In genomic region chr11:75907406-75907805, GRCm38 (mm10) we compare ENCODE assay signal across 13 mouse cellular contexts.
"Had no signal": no experiment of that assay in that cellular context is flagged by ENCODE, and none has a peak within 500 bp of the region (broad histone marks: within the 10 kb centered on the region; RNA-seq: fewer than 3 reads in every experiment).

No protein-coding gene starts in this region.

- H3K27me3 ChIP-seq: intestine, embryonic 15.5 days; midbrain, embryonic 15.5 days; neural tube, embryonic 13.5 days had no signal

- H3K9ac ChIP-seq: intestine, embryonic 15.5 days; liver, embryonic 12.5 days; midbrain, embryonic 15.5 days; neural tube, embryonic 13.5 days had no signal

- H3K4me2 ChIP-seq: intestine, embryonic 15.5 days; liver, embryonic 12.5 days; midbrain, embryonic 15.5 days; neural tube, embryonic 13.5 days had no signal

- H3K4me3 ChIP-seq: intestine, embryonic 15.5 days; left cerebral cortex, adult 2 months; limb, embryonic 10.5 days; liver, embryonic 12.5 days; midbrain, embryonic 15.5 days; neural tube, embryonic 13.5 days had no signal

- ATAC-seq: intestine, embryonic 15.5 days; liver, embryonic 12.5 days had no signal

- DNase-seq: kidney, adult 18-20 months; kidney, postnatal 14 days; retina, postnatal 1 day; right cerebral cortex, postnatal 4 days; spleen, adult 18-20 months; thymus, adult 18-20 months; thymus, postnatal 25 days had no signal

- H3K27ac ChIP-seq: intestine, embryonic 15.5 days; left cerebral cortex, adult 2 months; limb, embryonic 10.5 days; liver, embryonic 12.5 days; midbrain, embryonic 15.5 days; neural tube, embryonic 13.5 days had no signal

- H3K36me3 ChIP-seq: intestine, embryonic 15.5 days; limb, embryonic 10.5 days; liver, embryonic 12.5 days; midbrain, embryonic 15.5 days; neural tube, embryonic 13.5 days had no signal

- H3K9me3 ChIP-seq: intestine, embryonic 15.5 days; midbrain, embryonic 15.5 days; neural tube, embryonic 13.5 days had no signal
